Mouse (Mus musculus) embryonic fibroblast, embryonic 13.5 days (primary cell): ENCODE measurements around the gene Tbx21.

Experiments
- CTCF ChIP-seq: IDR thresholded peaks from 2 replicates; pipeline ENCODE4 v1.5.1; 2011; ENCODE audit warnings: mild to moderate bottlenecking, control low read depth, low read length, moderate library complexity, borderline replicate concordance; ENCODE audit not compliant: insufficient read depth
- POLR2A ChIP-seq: IDR thresholded peaks from 2 replicates; pipeline ENCODE4 v1.6.1; 2011; ENCODE audit warnings: low read depth, mild to moderate bottlenecking, control low read depth, low read length, moderate library complexity

DNA sequence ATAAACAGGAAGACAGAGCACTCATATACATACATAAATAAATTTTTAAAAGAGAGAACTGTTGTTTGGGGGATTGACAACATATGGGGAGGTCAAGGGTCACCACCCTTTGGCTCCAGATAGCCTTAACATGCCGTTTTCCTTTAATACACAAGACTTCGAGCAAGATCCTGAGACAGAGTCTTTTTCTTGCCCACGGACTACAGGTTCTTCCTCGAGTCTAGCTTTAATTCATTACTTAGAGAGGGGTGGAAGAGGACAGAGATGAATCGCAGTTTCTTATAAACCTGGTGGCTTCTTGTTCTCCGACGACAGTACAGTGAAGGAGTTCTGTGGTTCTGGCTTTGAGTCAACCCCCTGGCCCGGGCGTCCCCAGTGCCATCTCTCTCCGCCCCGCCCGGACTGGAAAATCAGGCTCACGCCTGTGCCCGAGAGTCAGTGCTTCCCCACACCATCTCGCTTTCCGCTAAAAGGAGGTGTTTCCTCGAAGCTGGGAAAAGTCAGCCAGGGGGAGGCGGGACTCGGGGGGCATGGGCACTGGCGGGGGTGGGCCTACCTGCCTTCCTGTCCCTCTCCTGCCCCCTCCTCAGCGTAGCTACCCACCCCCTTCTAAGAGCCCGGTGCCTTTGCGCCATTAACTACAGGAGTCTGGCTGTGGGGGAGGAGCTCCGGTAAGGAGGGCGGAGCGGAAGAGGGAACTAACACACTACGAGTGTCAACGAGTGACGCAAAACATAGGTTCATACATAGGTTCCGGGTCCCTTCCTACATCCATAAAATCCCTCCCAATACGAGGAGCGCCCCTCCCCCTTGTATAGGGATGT lies 11.7 kb upstream of the Tbx21 start:
- TF ChIP-seq POLR2A (peak; percentile 52; the same call in 1 of the 2 replicates), CTCF (no peak)
